Mouse (Mus musculus): Measurements from ENCODE around the gene Alox12b. TPM values are rescaled to one million over a fixed set of nuclear protein-coding genes. Genes with fewer than 3 reads are reported as not detected.

The Alox12b gene
- polyA plus RNA-seq, 1 experiment from 2014 or later: 0.05 TPM

DNA sequence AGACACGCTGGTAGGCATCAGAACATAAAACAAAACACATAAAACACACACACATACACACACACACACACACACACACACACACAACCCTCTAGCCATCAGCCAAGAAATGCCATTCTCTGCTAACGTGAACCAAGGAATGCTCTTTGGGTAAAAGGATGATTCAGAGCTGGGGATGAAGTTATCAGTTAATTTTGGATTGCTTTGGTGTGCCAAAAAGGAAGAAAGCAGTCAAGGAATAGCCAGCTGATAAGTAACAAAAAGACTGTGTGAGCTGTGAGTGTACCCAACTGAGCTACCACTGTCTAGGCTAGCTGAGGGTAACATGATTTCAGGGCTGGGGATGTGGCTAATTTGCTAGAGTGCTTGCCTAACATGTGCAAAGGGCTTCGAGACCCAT lies 42.8 kb upstream of the Alox12b start:
- H3K9ac ChIP-seq (ENCODE audit: low read length): no peak overlapping the region
- WGBS: 71% methylated on average over 3 of the region's 3 CpGs
- no peaks in the 10 kb centered on the region for H3K9me3 ChIP-seq (ENCODE audit: control insufficient read depth, low read length)
- no peaks in the 10 kb centered on the region for H3K27me3 ChIP-seq (ENCODE audit: control insufficient read depth, insufficient read depth, low read length)
- H3K4me3 ChIP-seq (ENCODE audit: low read depth, low read length): no peak overlapping the region
- H3K4me2 ChIP-seq (ENCODE audit: low read depth, severe bottlenecking): no peak overlapping the region
- DNase-seq (ENCODE audit: low spot score) (no peak), ATAC-seq (ENCODE audit: insufficient number of reproducible peaks, low FRiP score, low TSS enrichment, low read depth) (no peak)
- H3K27ac ChIP-seq (replicated peaks; ENCODE audit: low read depth, low read length): no peak overlapping the region
- no peaks in the 10 kb centered on the region for H3K36me3 ChIP-seq (ENCODE audit: control insufficient read depth, insufficient read depth, low read length)
- peaks cover 4% of the 10 kb centered on the region for H3K4me1 ChIP-seq (ENCODE audit: control insufficient read depth, insufficient read depth, low read length)

DNA sequence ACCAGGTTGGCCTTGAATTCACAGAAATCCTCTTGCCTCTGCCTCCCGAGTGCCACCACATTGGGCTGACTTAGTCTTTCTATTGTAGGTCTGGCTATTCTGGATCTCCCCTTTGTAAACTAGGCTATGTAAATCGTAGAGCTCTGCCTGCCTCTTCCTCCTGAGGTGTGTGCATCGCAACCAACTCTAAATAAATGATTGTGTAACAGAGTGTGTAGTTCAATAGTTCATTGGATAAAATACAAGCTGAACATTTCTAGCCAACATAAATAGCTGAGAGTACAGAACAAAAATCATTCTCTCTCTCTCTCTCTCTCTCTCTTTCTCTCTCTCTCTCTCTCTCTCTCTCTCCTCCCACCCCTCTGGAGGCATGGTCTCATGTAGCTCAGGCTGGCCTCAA lies 42.2 kb upstream of the Alox12b start:
- no peaks in the 10 kb centered on the region for H3K36me3 ChIP-seq (ENCODE audit: control insufficient read depth, insufficient read depth, low read length)
- no peak for ATAC-seq (ENCODE audit: insufficient number of reproducible peaks, low FRiP score, low TSS enrichment, low read depth)
- peaks cover 8% of the 10 kb centered on the region for H3K4me1 ChIP-seq (ENCODE audit: control insufficient read depth, insufficient read depth, low read length)
- no peak overlapping the region for H3K4me2 ChIP-seq (ENCODE audit: low read depth, severe bottlenecking)
- no peak overlapping the region for H3K4me3 ChIP-seq (ENCODE audit: low read depth, low read length)
- H3K27ac ChIP-seq (replicated peaks; ENCODE audit: low read depth, low read length): no peak overlapping the region
- H3K9me3 ChIP-seq (ENCODE audit: control insufficient read depth, low read length): no peaks in the 10 kb centered on the region
- 84% methylated on average over 3 of the region's 3 CpGs for WGBS
- no peaks in the 10 kb centered on the region for H3K27me3 ChIP-seq (ENCODE audit: control insufficient read depth, insufficient read depth, low read length)
- H3K9ac ChIP-seq (ENCODE audit: low read length): no peak overlapping the region
- no peak for DNase-seq (ENCODE audit: low spot score)

DNA sequence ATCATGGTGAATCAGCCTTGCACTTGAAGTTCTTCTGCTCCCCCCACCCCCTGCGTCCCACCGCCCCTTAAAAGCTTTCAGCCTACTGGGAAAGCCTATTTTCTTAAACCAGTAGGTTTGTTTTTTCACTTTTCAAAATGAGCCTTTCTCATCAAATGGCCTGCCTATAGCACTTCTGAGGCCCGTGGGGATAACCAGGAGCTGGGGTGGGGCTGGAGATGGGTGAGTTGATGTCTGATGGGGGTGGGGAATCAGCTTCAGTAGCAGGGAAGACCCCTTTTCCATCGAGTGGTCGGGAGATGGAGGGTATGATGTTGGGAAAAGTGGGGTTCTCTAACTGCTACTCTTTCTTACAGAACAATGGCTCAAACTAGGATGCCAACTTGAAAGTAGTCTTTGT lies 39.9 kb upstream of the Alox12b start:
- Histone ChIP-seq H3K4me2 (ENCODE audit: low read depth, severe bottlenecking) (no peak overlapping the region), H3K4me1 (ENCODE audit: control insufficient read depth, insufficient read depth, low read length) (peaks cover 14% of the 10 kb centered on the region), H3K27me3 (ENCODE audit: control insufficient read depth, insufficient read depth, low read length) (0 out of 2 replicates have a peak, but pooled peaks cover 4% of the 10 kb centered on the region), H3K9me3 (ENCODE audit: control insufficient read depth, low read length) (no peaks in the 10 kb centered on the region), H3K27ac (replicated peaks; ENCODE audit: low read depth, low read length) (no peak overlapping the region), H3K9ac (ENCODE audit: low read length) (no peak overlapping the region), H3K4me3 (ENCODE audit: low read depth, low read length) (no peak overlapping the region), H3K36me3 (ENCODE audit: control insufficient read depth, insufficient read depth, low read length) (no peaks in the 10 kb centered on the region)
- ATAC-seq (ENCODE audit: insufficient number of reproducible peaks, low FRiP score, low TSS enrichment, low read depth) (no peak), DNase-seq (ENCODE audit: low spot score) (no peak)
- 43% methylated on average over 5 of the region's 5 CpGs for WGBS

DNA sequence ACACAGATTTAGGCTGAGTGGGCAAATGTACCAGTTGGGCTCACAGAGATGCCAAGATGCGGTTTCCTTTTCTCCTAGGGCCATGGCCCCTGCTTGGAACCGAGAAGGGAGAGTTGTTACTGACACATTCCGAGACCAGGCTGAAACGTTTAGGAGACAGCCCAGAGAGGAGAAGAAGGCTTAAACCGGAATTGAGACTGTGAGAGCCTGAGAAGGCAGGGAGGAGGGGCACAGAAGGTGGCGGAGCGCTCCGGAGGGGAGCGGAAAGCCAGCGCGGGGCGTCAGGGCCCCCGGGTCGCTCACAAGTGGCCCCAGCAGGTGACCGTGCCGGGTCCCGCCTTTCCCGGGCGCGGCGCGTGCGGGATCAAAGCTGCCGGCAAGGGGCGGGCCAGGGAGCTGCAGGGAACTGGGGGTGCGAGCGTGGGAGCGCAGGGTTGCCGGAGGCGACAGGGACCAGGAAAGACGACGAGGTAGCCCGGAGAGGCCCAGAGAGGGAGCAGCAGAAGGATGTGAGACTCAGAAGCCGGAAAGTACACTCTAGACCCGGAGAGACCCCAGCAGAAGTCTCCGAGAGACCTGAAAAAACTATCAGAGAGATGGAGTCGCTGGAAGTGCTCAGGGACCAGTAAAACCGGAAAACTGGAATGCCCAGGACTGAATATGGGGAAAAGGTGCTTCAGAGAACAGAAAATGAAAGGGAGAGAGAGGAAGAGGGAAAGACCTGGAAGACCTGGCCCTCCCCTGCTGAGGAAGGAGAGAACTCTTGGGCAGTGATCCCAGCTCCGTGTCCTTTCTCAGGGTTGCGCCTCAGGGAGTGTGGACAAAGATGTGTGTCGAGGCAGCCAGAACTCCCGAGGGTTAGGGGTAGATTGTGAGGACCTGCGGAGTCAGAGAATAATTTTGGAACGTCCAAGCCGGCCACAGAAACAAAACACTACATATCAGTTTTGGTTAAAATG lies 38.8 kb upstream of the Alox12b start:
- 0 out of 2 replicates have a peak, but pooled peaks cover 4% of the 10 kb centered on the region for H3K27me3 ChIP-seq (ENCODE audit: control insufficient read depth, insufficient read depth, low read length)
- peak overlapping the region; percentile 22; the same call in 1 of the 2 replicates for H3K27ac ChIP-seq (replicated peaks; ENCODE audit: low read depth, low read length)
- DNase-seq (ENCODE audit: low spot score): peak; percentile 74
- H3K4me1 ChIP-seq (ENCODE audit: control insufficient read depth, insufficient read depth, low read length): peaks cover 15% of the 10 kb centered on the region
- no peaks in the 10 kb centered on the region for H3K9me3 ChIP-seq (ENCODE audit: control insufficient read depth, low read length)
- H3K9ac ChIP-seq (ENCODE audit: low read length): peak overlapping the region; percentile 60
- no peak for ATAC-seq (ENCODE audit: insufficient number of reproducible peaks, low FRiP score, low TSS enrichment, low read depth)
- H3K36me3 ChIP-seq (ENCODE audit: control insufficient read depth, insufficient read depth, low read length): no peaks in the 10 kb centered on the region
- WGBS: 1% methylated on average over 45 of the region's 45 CpGs
- H3K4me2 ChIP-seq (ENCODE audit: low read depth, severe bottlenecking): peak overlapping the region; percentile 84
- peak overlapping the region; percentile 56 for H3K4me3 ChIP-seq (ENCODE audit: low read depth, low read length)

DNA sequence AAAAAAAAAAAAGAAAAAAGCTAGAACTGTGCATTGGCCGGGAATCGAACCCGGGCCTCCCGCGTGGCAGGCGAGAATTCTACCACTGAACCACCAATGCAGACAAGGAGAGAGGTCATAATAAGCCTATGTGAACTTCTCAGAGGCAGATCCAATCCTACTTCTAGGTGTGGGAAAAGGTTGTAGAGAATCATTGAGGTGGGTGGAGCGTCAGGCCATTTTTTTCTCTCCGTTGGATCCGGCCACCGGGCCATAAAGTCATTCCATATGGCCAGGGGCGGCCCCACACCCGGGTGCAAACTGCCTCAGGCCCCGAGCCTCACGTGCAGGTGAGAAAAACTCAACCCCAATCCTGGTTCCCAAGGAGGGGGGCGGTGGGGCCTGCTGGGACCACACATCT lies 38.0 kb upstream of the Alox12b start:
- H3K36me3 ChIP-seq (ENCODE audit: control insufficient read depth, insufficient read depth, low read length): no peaks in the 10 kb centered on the region
- no peaks in the 10 kb centered on the region for H3K9me3 ChIP-seq (ENCODE audit: control insufficient read depth, low read length)
- H3K4me1 ChIP-seq (ENCODE audit: control insufficient read depth, insufficient read depth, low read length): peaks cover 17% of the 10 kb centered on the region
- H3K27ac ChIP-seq (replicated peaks; ENCODE audit: low read depth, low read length): no peak overlapping the region
- DNase-seq (ENCODE audit: low spot score) (peak; percentile 97), ATAC-seq (ENCODE audit: insufficient number of reproducible peaks, low FRiP score, low TSS enrichment, low read depth) (peak; percentile 19; the same call in 1 of the 2 replicates)
- peak overlapping the region; percentile 56 for H3K4me3 ChIP-seq (ENCODE audit: low read depth, low read length)
- peak overlapping the region; percentile 43; the same call in 1 of the 2 replicates for H3K9ac ChIP-seq (ENCODE audit: low read length)
- H3K4me2 ChIP-seq (ENCODE audit: low read depth, severe bottlenecking): peak overlapping the region; percentile 84
- H3K27me3 ChIP-seq (ENCODE audit: control insufficient read depth, insufficient read depth, low read length): 0 out of 2 replicates have a peak, but pooled peaks cover 4% of the 10 kb centered on the region
- WGBS: 0% methylated on average over 15 of the region's 15 CpGs

DNA sequence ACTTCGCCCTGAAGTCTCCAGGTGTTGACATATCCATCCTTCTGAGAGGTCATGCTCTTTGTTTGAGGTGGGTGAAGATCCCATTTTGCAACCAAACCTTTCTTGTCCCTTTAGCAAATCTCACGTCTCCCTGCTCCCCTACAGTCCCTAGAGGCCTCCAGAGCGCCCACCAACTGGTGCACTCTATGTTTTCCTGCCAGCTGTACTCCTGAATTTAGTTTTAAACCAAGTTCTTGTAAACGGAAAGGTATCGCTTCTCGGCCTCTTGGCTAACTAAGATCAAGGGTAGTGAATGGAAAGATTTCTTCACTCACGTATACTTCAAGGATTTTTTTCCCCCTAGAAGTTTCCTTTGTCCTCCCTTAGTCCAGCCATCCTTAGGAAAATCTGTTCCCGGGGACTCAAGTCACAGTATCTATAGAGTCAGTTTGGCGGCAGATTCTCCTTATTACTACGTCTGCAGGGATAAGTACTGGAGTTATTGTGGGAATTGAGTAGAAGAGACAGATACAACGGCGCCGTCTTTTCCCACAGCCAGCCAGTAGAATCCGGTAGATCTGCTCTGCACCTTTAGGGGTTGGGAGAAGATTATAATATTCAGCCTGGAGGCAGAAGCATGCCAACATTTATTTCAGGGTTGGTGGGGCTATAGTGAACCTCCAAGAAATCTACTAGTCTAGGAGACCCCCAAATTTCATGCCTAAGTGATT lies 37.2 kb upstream of the Alox12b start:
- Histone ChIP-seq H3K9me3 (ENCODE audit: control insufficient read depth, low read length) (no peaks in the 10 kb centered on the region), H3K4me3 (ENCODE audit: low read depth, low read length) (no peak overlapping the region), H3K4me2 (ENCODE audit: low read depth, severe bottlenecking) (peak overlapping the region; percentile 95), H3K27ac (replicated peaks; ENCODE audit: low read depth, low read length) (no peak overlapping the region), H3K4me1 (ENCODE audit: control insufficient read depth, insufficient read depth, low read length) (peaks cover 17% of the 10 kb centered on the region), H3K9ac (ENCODE audit: low read length) (no peak overlapping the region), H3K36me3 (ENCODE audit: control insufficient read depth, insufficient read depth, low read length) (no peaks in the 10 kb centered on the region), H3K27me3 (ENCODE audit: control insufficient read depth, insufficient read depth, low read length) (0 out of 2 replicates have a peak, but pooled peaks cover 4% of the 10 kb centered on the region)
- peak; percentile 31 for DNase-seq (ENCODE audit: low spot score)
- WGBS: 24% methylated on average over 14 of the region's 14 CpGs
- ATAC-seq (ENCODE audit: insufficient number of reproducible peaks, low FRiP score, low TSS enrichment, low read depth): no peak

DNA sequence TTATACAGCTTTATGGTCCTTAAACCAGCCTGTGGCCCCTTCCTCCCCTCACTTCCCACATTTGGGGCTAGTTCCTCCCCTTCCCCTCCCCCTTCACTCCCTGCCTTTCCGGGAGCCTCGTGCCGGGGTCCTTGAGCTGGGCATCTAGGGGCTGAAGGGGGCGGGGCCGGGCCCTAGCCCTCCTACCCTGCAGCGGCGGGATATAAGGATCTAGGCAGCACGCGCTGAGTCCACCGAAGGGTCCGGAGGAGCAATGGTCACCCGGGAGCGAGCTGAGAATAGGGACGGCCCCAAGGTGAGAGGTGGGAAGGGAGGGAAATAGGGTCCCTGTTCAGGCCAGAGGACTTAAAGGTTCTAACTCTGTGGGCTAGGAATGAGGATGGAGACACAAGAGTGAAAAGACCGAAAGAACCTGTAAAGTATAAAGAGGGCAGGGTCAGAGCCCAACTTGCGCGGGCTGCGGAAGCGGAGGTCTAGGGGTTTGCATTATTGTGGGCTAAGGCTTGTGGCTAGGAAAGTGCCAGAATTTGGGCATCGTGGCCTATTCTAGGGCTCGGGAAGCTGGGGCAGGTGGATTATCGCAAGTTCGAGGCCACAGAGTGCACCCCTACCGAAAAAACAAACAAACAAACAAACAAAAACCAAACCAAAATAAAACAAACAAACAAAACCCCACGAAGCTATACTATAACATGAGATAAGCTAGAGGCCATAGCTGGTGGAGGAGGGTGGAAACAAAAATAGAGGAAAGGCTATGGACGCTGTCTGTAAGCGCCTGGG lies 36.4 kb upstream of the Alox12b start, which contains the start of gene Hes7:
Hes7 (plus strand) TSS at position 184 of the 780 bp plus-strand sequence.
- Histone ChIP-seq H3K27ac (replicated peaks; ENCODE audit: low read depth, low read length) (no peak within 1 kb of the TSS), H3K9ac (ENCODE audit: low read length) (peak within 1 kb of the TSS; percentile 53; the same call in 1 of the 2 replicates), H3K27me3 (ENCODE audit: control insufficient read depth, insufficient read depth, low read length) (0 out of 2 replicates have a peak, but pooled peaks cover 4% of the 10 kb centered on the region), H3K4me2 (ENCODE audit: low read depth, severe bottlenecking) (peak within 1 kb of the TSS; percentile 95), H3K36me3 (ENCODE audit: control insufficient read depth, insufficient read depth, low read length) (no peaks in the 10 kb centered on the region), H3K9me3 (ENCODE audit: control insufficient read depth, low read length) (no peaks in the 10 kb centered on the region), H3K4me3 (ENCODE audit: low read depth, low read length) (peak within 1 kb of the TSS; percentile 75), H3K4me1 (ENCODE audit: control insufficient read depth, insufficient read depth, low read length) (peaks cover 17% of the 10 kb centered on the region)
- 2% methylated on average over 27 of the region's 27 CpGs for WGBS
- ATAC-seq (ENCODE audit: insufficient number of reproducible peaks, low FRiP score, low TSS enrichment, low read depth) (no peak), DNase-seq (ENCODE audit: low spot score) (peak; percentile 74)

All from limb, embryonic 11.5 days (tissue).